ENCODE assay signal across 19 mouse cellular contexts in genomic region chr4:127095090-127095489, GRCm38 (mm10). TPM values are rescaled to one million over a fixed set of nuclear protein-coding genes. Genes with fewer than 3 reads are reported as not detected.
DNase-seq lines count a peak whose midpoint lies in the region; ATAC-seq lines count a peak whose summit lies in the region.
"Had no signal": no experiment of that assay in that cellular context is flagged by ENCODE, and none has a peak within 500 bp of the region (broad histone marks: within the 10 kb centered on the region; RNA-seq: fewer than 3 reads in every experiment).

No protein-coding gene starts in this region.

- peak; percentile 63 for ATAC-seq in CD4-positive, CD25-positive, alpha-beta regulatory T cell, adult 4 months
- ATAC-seq: forebrain, embryonic 13.5 days; forebrain, postnatal 0 days; hindbrain, postnatal 0 days; Patski had no signal

- peak; percentile 58 for DNase-seq in naive thymus-derived CD4-positive, alpha-beta T cell, adult 2 months (ENCODE audit: low read depth)
- DNase-seq in thymus, postnatal 10 days (ENCODE audit: low spot score in 2 of 2), result peak; percentile 11 to 25
- peak; percentile 41 for DNase-seq in thymus, postnatal 4 days
- DNase-seq in kidney, postnatal 4 days, result no peak
- DNase-seq in lung, adult 18-20 months, result no peak
- no peak for DNase-seq in liver
- DNase-seq: adrenal gland, adult 2 months; adrenal gland, postnatal 25 days; cerebellum, adult 18-20 months; cerebellum, adult 9-11 months; cerebellum, postnatal 36 days; forebrain, postnatal 0 days; gastrocnemius, adult 2 months; gastrocnemius, postnatal 25 days; heart, postnatal 14 days had no signal

RNA-seq across cellular contexts. Expression of gene Zmym6, which starts 17.9 kb away (rescaled TPM):
- polyA plus RNA-seq in CD4-positive, CD25-positive, alpha-beta regulatory T cell, adult 4 months (2017; shearing (Covaris generic)), result 10 to 100 TPM; 19.2 to 27.9 TPM

RNA-seq across cellular contexts. Expression of gene Tmem35b, which starts 28.4 kb away (rescaled TPM):
- 10 to 100 TPM; 26.8 to 29.8 TPM for polyA plus RNA-seq in CD4-positive, CD25-positive, alpha-beta regulatory T cell, adult 4 months (2017; shearing (Covaris generic))

RNA-seq across cellular contexts. Expression of gene Zmym1, which starts 34.1 kb away (rescaled TPM):
- 10 to 100 TPM; 22.1 to 25.8 TPM for polyA plus RNA-seq in CD4-positive, CD25-positive, alpha-beta regulatory T cell, adult 4 months (2017; shearing (Covaris generic))

Comparison
In these comparisons a context has a peak if more than half of its experiments do, and no peak if none do; other contexts are left out.
1. DNase-seq: peak in naive thymus-derived CD4-positive, alpha-beta T cell, adult 2 months (single experiment), thymus, postnatal 10 days (2 of 2) and thymus, postnatal 4 days (single experiment); none in kidney, postnatal 4 days (0 of 2), lung, adult 18-20 months (0 of 2) and liver (single experiment).